ENCODE assay signal across 7 mouse cellular contexts in the genomic region with DNA sequence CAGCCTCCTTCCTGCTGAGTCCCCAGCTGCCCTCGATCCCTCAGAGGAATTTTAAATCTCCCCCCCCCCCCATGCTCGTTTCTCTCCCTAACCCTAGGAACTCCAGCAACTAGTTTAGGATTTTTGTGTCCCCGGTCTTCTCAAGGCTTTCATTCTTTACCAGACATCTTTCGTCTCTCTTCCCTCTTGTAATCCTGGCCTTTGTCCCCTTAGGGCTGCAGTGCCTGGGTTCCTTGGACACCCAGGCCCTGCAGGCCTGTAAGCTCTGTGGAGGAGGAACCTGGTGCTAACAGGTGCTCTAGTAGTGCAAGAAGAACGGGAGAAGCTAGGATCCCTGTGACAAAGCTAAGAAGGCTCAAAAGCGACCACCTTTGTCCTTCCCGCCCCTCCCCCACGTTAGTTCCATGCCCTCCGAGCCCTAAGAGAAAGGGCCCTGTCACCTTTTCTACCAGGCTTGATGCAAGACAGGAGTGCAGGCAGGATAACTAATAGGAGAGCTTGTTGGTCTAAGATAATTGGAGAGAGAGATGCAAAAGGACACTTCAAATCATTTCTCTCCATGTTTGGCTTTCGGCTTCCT. TPM values are rescaled to one million over a fixed set of nuclear protein-coding genes. Genes with fewer than 3 reads are reported as not detected.
DNase-seq lines count a peak whose midpoint lies in the region; ATAC-seq and TF ChIP-seq lines count a peak whose summit lies in the region.

No protein-coding gene starts in this region.

- TF ChIP-seq POLR2A in spleen, adult 2 months (IDR thresholded peaks at IDR 0.05; ENCODE audit: low read depth, low read length): no peak
- no peak for TF ChIP-seq POLR2A in limb, embryonic 14.5 days (IDR thresholded peaks at IDR 0.05; ENCODE audit: borderline replicate concordance, extremely low read depth, insufficient read depth, insufficient read length)

- no peak for DNase-seq in spleen, adult 2 months (ENCODE audit: low read depth in 1 of 2, low spot score in 2 of 2)
- DNase-seq in spleen, postnatal 4 days (ENCODE audit: low spot score in 2 of 2): no peak
- no peak for DNase-seq in forebrain, embryonic 14.5 days (ENCODE audit: low spot score)
- DNase-seq in limb, embryonic 14.5 days (ENCODE audit: low spot score): no peak
- no peak for DNase-seq in adrenal gland, postnatal 4 days (ENCODE audit: low spot score in 2 of 2)
- no peak for DNase-seq in gastrocnemius, adult 8-10 months (ENCODE audit: low spot score in 2 of 2)

- H3K4me3 ChIP-seq in spleen, adult 2 months (ENCODE audit: extremely low read depth, insufficient read depth, insufficient read length): peak overlapping the region; percentile 59; the same call in 1 of the 2 replicates
- H3K4me3 ChIP-seq in forebrain, embryonic 14.5 days (ENCODE audit: low read depth, low read length): peak overlapping the region; percentile 43
- H3K4me3 ChIP-seq in limb, embryonic 14.5 days (replicated peaks; ENCODE audit: low read length): peak overlapping the region; percentile 50
- H3K4me3 ChIP-seq in stomach, embryonic 15.5 days (replicated peaks): peak overlapping the region; percentile 55

- peak overlapping the region; percentile 58 for H3K4me2 ChIP-seq in forebrain, embryonic 14.5 days (ENCODE audit: low read length)
- H3K4me2 ChIP-seq in limb, embryonic 14.5 days (replicated peaks; ENCODE audit: low read depth, low read length, severe bottlenecking): peak overlapping the region; percentile 49
- peak overlapping the region; percentile 53 for H3K4me2 ChIP-seq in stomach, embryonic 15.5 days

- no peak for ATAC-seq in forebrain, embryonic 14.5 days
- ATAC-seq in limb, embryonic 14.5 days (ENCODE audit: low FRiP score, low read depth): no peak
- ATAC-seq in stomach, embryonic 15.5 days (ENCODE audit: insufficient read depth, low FRiP score, low read depth): no peak

- H3K27me3 ChIP-seq in spleen, adult 2 months (ENCODE audit: control insufficient read depth, insufficient read depth, low read length): no peaks in the 10 kb centered on the region
- no peaks in the 10 kb centered on the region for H3K27me3 ChIP-seq in forebrain, embryonic 14.5 days (replicated peaks; ENCODE audit: control insufficient read depth, insufficient read depth, low read length)
- no peaks in the 10 kb centered on the region for H3K27me3 ChIP-seq in limb, embryonic 14.5 days (ENCODE audit: control insufficient read depth, insufficient read depth, low read length)
- no peaks in the 10 kb centered on the region for H3K27me3 ChIP-seq in stomach, embryonic 15.5 days (replicated peaks)

- H3K4me1 ChIP-seq in spleen, adult 2 months (ENCODE audit: control insufficient read depth, insufficient read depth, insufficient read length): peaks cover 2% of the 10 kb centered on the region; the same call in 1 of the 2 replicates
- no peaks in the 10 kb centered on the region for H3K4me1 ChIP-seq in forebrain, embryonic 14.5 days (ENCODE audit: control insufficient read depth, insufficient read depth, low read length)
- H3K4me1 ChIP-seq in limb, embryonic 14.5 days (ENCODE audit: control insufficient read depth, insufficient read depth, low read length): peaks cover 5% of the 10 kb centered on the region; the same call in 1 of the 2 replicates
- no peaks in the 10 kb centered on the region for H3K4me1 ChIP-seq in stomach, embryonic 15.5 days

- TF ChIP-seq CTCF in spleen, adult 2 months (IDR thresholded peaks at IDR 0.05; ENCODE audit: extremely low read depth, insufficient read depth, insufficient read length, insufficient replicate concordance): no peak

- H3K36me3 ChIP-seq in spleen, adult 2 months (ENCODE audit: control insufficient read depth, insufficient read depth, low read length): no peaks in the 10 kb centered on the region
- H3K36me3 ChIP-seq in forebrain, embryonic 14.5 days (ENCODE audit: control insufficient read depth, insufficient read depth, low read length): no peaks in the 10 kb centered on the region
- no peaks in the 10 kb centered on the region for H3K36me3 ChIP-seq in limb, embryonic 14.5 days (ENCODE audit: control insufficient read depth, insufficient read depth, low read length)
- H3K36me3 ChIP-seq in stomach, embryonic 15.5 days: no peaks in the 10 kb centered on the region

- WGBS in spleen, adult 2 months: 54% methylated on average over 10 of the region's 10 CpGs
- WGBS in forebrain, embryonic 14.5 days: 30% methylated on average over 10 of the region's 10 CpGs
- WGBS in limb, embryonic 14.5 days: 21% methylated on average over 10 of the region's 10 CpGs
- WGBS in stomach, embryonic 15.5 days: 20% methylated on average over 10 of the region's 10 CpGs

- no peaks in the 10 kb centered on the region for H3K9me3 ChIP-seq in forebrain, embryonic 14.5 days (replicated peaks; ENCODE audit: control insufficient read depth, low read length)
- no peaks in the 10 kb centered on the region for H3K9me3 ChIP-seq in limb, embryonic 14.5 days (ENCODE audit: control insufficient read depth, low read length)
- H3K9me3 ChIP-seq in stomach, embryonic 15.5 days: no peaks in the 10 kb centered on the region

- peak overlapping the region; percentile 2; the same call in 1 of the 2 replicates for H3K27ac ChIP-seq in spleen, adult 2 months (ENCODE audit: insufficient read depth, low read length)
- peak overlapping the region; percentile 89 for H3K27ac ChIP-seq in forebrain, embryonic 14.5 days (ENCODE audit: low read depth, low read length)
- H3K27ac ChIP-seq in limb, embryonic 14.5 days (replicated peaks; ENCODE audit: low read depth, low read length): peak overlapping the region; percentile 86; the same call in 1 of the 2 replicates
- peak overlapping the region; percentile 84; the same call in 1 of the 2 replicates for H3K27ac ChIP-seq in stomach, embryonic 15.5 days

- peak overlapping the region; percentile 78 for H3K9ac ChIP-seq in forebrain, embryonic 14.5 days (ENCODE audit: low read length)
- peak overlapping the region; percentile 75 for H3K9ac ChIP-seq in limb, embryonic 14.5 days (ENCODE audit: low read depth, low read length, severe bottlenecking)
- peak overlapping the region; percentile 12; the same call in 1 of the 2 replicates for H3K9ac ChIP-seq in stomach, embryonic 15.5 days

RNA-seq across cellular contexts. Expression of gene Dlg3, which starts 10.2 kb away (rescaled TPM):
- polyA plus RNA-seq in spleen, adult 2 months (2012; rRNA removed): 3.0 and 3.1 TPM in 2 replicates
- polyA plus RNA-seq in forebrain, embryonic 14.5 days (2014; fragmentation: Nextera tagmentation; extraction: Ambion mirVana): 14.0 and 15.5 TPM in 2 replicates
- polyA plus RNA-seq in limb, embryonic 14.5 days (2012; rRNA removed): 24.9 and 27.5 TPM in 2 replicates
- polyA plus RNA-seq in limb, embryonic 14.5 days (2014; fragmentation: Nextera tagmentation; extraction: Ambion mirVana): 4.2 and 5.1 TPM in 2 replicates
- polyA plus RNA-seq in stomach, embryonic 15.5 days (2015; fragmentation: Nextera tagmentation; extraction: Ambion mirVana): 3.0 and 3.8 TPM in 2 replicates
- total RNA-seq in adrenal gland, postnatal 4 days (2021): 10 to 100 TPM; 33.8 to 35.1 TPM
- 1 to 10 TPM in 2 of 4 experiments, under 1 TPM in 2; 0.61 to 1.0 (median 0.98) TPM for total RNA-seq in gastrocnemius, adult 8-10 months (2022)

RNA-seq across cellular contexts. Expression of gene Gdpd2, which starts 48.1 kb away (rescaled TPM):
- 139 and 153 TPM in 2 replicates for polyA plus RNA-seq in spleen, adult 2 months (2012; rRNA removed)
- polyA plus RNA-seq in forebrain, embryonic 14.5 days (2014; fragmentation: Nextera tagmentation; extraction: Ambion mirVana): 12.7 and 13.4 TPM in 2 replicates
- 11.6 and 13.2 TPM in 2 replicates for polyA plus RNA-seq in limb, embryonic 14.5 days (2012; rRNA removed)
- 5.6 and 6.9 TPM in 2 replicates for polyA plus RNA-seq in limb, embryonic 14.5 days (2014; fragmentation: Nextera tagmentation; extraction: Ambion mirVana)
- polyA plus RNA-seq in stomach, embryonic 15.5 days (2015; fragmentation: Nextera tagmentation; extraction: Ambion mirVana): 7.0 and 7.8 TPM in 2 replicates
- total RNA-seq in adrenal gland, postnatal 4 days (2021): 1 to 10 TPM; 2.8 to 3.1 TPM
- not detected for total RNA-seq in gastrocnemius, adult 8-10 months (2022)

Comparison
In these comparisons a context has a peak if more than half of its experiments do, and no peak if none do; other contexts are left out.
1. H3K27ac ChIP-seq: peak in every context shown above with its lines; median percentile 89 in forebrain, embryonic 14.5 days; 86 in limb, embryonic 14.5 days; 84 in stomach, embryonic 15.5 days; 2 in spleen, adult 2 months.
2. H3K9ac ChIP-seq: peak in every context shown above with its lines; median percentile 78 in forebrain, embryonic 14.5 days; 75 in limb, embryonic 14.5 days; 12 in stomach, embryonic 15.5 days.